Mouse (Mus musculus): ENCODE measurements around the gene Mcu. TPM values are rescaled to one million over a fixed set of nuclear protein-coding genes. Genes with fewer than 3 reads are reported as not detected.

The Mcu gene
- 18.3 and 19.5 TPM in 2 replicates for polyA plus RNA-seq (2015; fragmentation: Nextera tagmentation; extraction: Ambion mirVana)

DNA sequence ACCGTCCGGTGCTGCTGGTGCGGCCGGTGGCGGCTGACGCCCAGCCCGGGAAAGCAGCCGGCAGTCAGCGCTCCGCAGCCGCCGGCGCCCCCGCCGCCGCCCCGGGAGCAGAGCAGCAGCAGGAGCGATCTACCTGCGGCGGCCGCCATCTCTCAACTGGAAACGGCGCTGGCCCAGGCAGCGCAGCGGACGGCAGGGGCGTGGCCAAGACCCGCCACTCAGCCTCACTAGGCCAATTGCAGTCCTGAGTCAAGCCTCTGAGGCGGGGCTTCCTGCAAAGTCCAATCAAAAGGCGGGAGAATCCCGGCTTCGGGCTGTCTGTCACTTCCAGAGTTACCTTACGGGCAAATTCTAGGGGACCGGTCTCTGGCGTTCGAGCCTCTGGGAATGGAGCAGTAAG lies at the start of gene Mcu:
TSS of gene Mcu (minus strand) at position 171 of the 400 bp plus-strand sequence.
- Histone ChIP-seq H3K27ac (peak within 1 kb of the TSS; percentile 90), H3K9ac (replicated peaks) (peak within 1 kb of the TSS; percentile 95), H3K27me3 (peaks cover 7% of the 10 kb centered on the region), H3K4me1 (replicated peaks) (peaks cover 24% of the 10 kb centered on the region), H3K9me3 (no peaks in the 10 kb centered on the region), H3K36me3 (no peaks in the 10 kb centered on the region), H3K4me3 (replicated peaks) (peak within 1 kb of the TSS; percentile 85), H3K4me2 (replicated peaks) (peak within 1 kb of the TSS; percentile 85)
- under 1% methylated on average over 29 of the region's 36 CpGs for WGBS
- ATAC-seq: peak; percentile 100

DNA sequence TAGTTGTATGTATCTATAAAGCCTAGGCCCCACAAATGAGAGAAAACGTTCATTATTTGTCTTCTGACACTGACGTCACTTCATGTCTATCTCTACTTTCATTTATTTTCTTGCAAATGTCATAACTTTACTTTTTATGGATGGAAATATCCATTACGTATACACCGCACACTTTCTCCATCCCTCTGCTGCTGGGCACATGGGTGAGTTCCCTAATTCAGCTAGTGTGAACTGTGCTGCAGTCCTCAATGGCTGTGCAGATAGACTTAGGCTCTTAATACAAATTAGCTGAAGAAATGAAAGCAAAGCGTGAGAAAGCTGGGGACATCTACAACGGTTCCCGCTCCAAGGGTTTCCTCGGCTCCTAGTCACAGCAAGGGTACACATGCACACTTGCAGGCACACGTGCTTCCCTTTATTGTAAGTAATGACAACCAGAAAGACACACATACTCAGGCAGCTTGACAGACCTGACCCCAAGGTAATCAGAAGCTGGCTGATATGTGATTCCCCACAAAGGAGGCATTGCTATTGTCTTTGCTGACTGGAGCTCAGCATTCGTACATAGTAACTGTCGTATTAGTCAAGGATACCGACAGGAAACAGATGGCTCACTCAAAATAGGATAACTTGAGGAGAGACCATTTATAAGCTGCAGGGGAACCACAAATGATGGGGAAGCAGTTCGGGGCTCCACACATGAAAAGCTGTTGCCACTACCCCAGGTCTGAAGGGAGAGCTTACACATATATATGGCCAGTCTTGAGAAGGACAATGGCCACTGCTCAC lies 49.2 kb upstream of the Mcu start:
- Histone ChIP-seq H3K4me3 (replicated peaks) (no peak overlapping the region), H3K4me2 (replicated peaks) (no peak overlapping the region), H3K4me1 (replicated peaks) (peaks cover 3% of the 10 kb centered on the region; the same call in 1 of the 2 replicates), H3K9ac (replicated peaks) (no peak overlapping the region), H3K27ac (no peak overlapping the region), H3K27me3 (no peaks in the 10 kb centered on the region), H3K9me3 (no peaks in the 10 kb centered on the region), H3K36me3 (no peaks in the 10 kb centered on the region)
- no peak for ATAC-seq
- 82% methylated on average over 13 of the region's 13 CpGs for WGBS

DNA sequence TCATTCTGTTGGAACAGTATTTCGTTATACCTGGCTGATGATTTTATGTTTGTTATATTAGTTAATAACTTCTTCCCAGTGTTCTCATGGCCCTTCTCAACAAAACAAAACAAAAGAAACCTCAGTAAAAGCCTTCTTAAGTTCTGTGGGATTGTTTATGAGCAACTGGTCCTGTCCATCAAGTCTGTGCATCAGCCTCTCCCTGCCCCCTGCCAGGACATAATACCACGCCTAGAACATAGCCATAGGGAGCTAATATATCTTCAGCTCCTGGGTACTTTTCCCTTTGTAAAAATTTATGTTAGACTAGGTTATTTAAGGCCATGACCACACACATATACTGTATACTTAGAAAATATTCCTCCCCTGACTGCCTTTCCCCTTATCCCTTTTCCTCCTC lies 48.3 kb upstream of the Mcu start:
- peaks cover 3% of the 10 kb centered on the region; the same call in 1 of the 2 replicates for H3K4me1 ChIP-seq (replicated peaks)
- ATAC-seq: no peak
- H3K27me3 ChIP-seq: no peaks in the 10 kb centered on the region
- H3K9me3 ChIP-seq: peaks cover 4% of the 10 kb centered on the region; the same call in 1 of the 2 replicates
- H3K4me3 ChIP-seq (replicated peaks): no peak overlapping the region
- no peak overlapping the region for H3K4me2 ChIP-seq (replicated peaks)
- 75% methylated on average over 2 of the region's 2 CpGs for WGBS
- no peaks in the 10 kb centered on the region for H3K36me3 ChIP-seq
- no peak overlapping the region for H3K27ac ChIP-seq
- H3K9ac ChIP-seq (replicated peaks): no peak overlapping the region

DNA sequence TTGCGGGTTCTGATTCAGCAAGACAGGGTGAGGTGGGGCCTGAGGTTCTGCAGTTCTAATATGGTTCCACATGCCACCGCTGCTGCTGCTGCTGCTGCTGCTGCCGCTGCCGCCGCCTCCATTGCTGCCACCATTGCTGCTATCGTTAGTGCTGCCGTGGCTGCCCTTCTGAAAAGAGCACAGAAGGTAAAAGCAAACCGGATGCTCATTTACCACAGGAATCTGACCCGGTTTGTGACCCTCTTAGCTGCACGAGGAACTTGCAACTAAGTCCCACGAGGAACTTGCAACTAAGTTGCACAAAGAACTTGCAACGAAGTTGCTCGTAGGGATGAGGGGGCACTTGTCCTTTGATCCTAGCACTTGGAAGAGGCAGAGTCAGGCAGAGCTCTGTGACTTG lies 40.3 kb upstream of the Mcu start:
- peaks cover 4% of the 10 kb centered on the region; the same call in 1 of the 2 replicates for H3K9me3 ChIP-seq
- no peak for ATAC-seq
- no peak overlapping the region for H3K4me3 ChIP-seq (replicated peaks)
- no peaks in the 10 kb centered on the region for H3K27me3 ChIP-seq
- no peak overlapping the region for H3K9ac ChIP-seq (replicated peaks)
- WGBS: 82% methylated on average over 13 of the region's 13 CpGs
- H3K4me2 ChIP-seq (replicated peaks): no peak overlapping the region
- H3K27ac ChIP-seq: no peak overlapping the region
- H3K4me1 ChIP-seq (replicated peaks): no peaks in the 10 kb centered on the region
- H3K36me3 ChIP-seq: no peaks in the 10 kb centered on the region

GRCm38 (mm10) chr10:59646821-59647378 lies 30.4 kb upstream of the Mcu start:
- WGBS: 84% methylated on average over 5 of the region's 5 CpGs
- Histone ChIP-seq H3K27ac (no peak overlapping the region), H3K36me3 (no peaks in the 10 kb centered on the region), H3K4me3 (replicated peaks) (no peak overlapping the region), H3K27me3 (no peaks in the 10 kb centered on the region), H3K9me3 (no peaks in the 10 kb centered on the region; the same call in 1 of the 2 replicates), H3K4me2 (replicated peaks) (no peak overlapping the region), H3K4me1 (replicated peaks) (no peaks in the 10 kb centered on the region), H3K9ac (replicated peaks) (no peak overlapping the region)
- ATAC-seq: no peak

DNA sequence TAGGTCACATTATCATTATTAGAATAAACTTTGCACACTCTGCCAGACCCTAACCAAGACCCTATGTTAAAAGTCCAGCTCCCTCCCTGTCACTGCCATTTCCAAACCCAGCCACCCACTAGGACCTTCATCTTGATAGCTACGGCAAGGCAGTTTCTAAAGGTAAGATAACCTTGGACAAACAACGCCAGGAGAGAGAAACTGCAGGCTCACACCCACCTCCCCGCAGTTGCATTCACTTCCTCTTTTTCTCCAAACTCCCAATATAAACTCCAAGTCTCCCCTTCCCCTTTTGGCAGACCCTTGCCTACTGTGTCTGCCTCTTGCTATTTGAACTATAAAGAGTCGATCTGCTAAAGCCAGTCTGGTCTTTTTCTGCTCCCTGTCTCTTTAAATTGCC lies 28.7 kb upstream of the Mcu start:
- ATAC-seq: no peak
- no peak overlapping the region for H3K9ac ChIP-seq (replicated peaks)
- WGBS: 89% methylated on average over 4 of the region's 4 CpGs

DNA sequence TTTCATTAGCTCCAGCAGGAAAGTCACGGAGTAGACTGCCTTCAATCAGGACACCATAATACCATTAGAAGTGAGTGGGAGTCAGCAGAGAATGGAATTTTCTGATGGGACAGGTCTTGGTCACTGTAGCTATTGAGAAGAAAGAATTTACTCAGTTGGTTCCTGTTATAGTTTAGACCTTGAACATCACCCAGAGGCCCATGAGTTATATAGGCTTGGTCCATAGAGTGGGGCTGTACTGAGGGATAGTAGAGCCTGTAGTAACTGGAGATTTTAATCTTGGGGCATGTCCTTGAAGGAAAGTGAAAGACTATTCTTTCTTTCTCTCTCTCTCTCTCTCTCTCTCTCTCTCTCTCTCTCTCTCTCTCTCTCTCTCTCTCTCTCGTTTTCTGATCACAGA lies 28.2 kb upstream of the Mcu start:
- Histone ChIP-seq H3K36me3 (no peaks in the 10 kb centered on the region), H3K27ac (no peak overlapping the region), H3K4me2 (replicated peaks) (no peak overlapping the region), H3K27me3 (no peaks in the 10 kb centered on the region), H3K9me3 (no peaks in the 10 kb centered on the region), H3K4me3 (replicated peaks) (no peak overlapping the region), H3K9ac (replicated peaks) (no peak overlapping the region), H3K4me1 (replicated peaks) (no peaks in the 10 kb centered on the region)
- 79% methylated on average over 2 of the region's 2 CpGs for WGBS
- ATAC-seq: no peak

More for the DNA sequence above, 28.7 kb upstream of the Mcu start:
- H3K4me2 ChIP-seq (replicated peaks): no peak overlapping the region
- H3K27ac ChIP-seq: no peak overlapping the region
- no peaks in the 10 kb centered on the region for H3K27me3 ChIP-seq
- H3K4me1 ChIP-seq (replicated peaks): no peaks in the 10 kb centered on the region
- H3K36me3 ChIP-seq: no peaks in the 10 kb centered on the region
- H3K9me3 ChIP-seq: no peaks in the 10 kb centered on the region; the same call in 1 of the 2 replicates
- no peak overlapping the region for H3K4me3 ChIP-seq (replicated peaks)

GRCm38 (mm10) chr10:59643645-59644044 lies 27.2 kb upstream of the Mcu start:
- Histone ChIP-seq H3K27me3 (no peaks in the 10 kb centered on the region), H3K27ac (no peak overlapping the region), H3K9ac (replicated peaks) (no peak overlapping the region), H3K36me3 (no peaks in the 10 kb centered on the region), H3K9me3 (no peaks in the 10 kb centered on the region), H3K4me2 (replicated peaks) (no peak overlapping the region), H3K4me1 (replicated peaks) (0 out of 2 replicates have a peak, but pooled peaks cover 2% of the 10 kb centered on the region), H3K4me3 (replicated peaks) (no peak overlapping the region)
- 85% methylated on average over 9 of the region's 9 CpGs for WGBS
- no peak for ATAC-seq

- 81% methylated on average over 8 of the region's 8 CpGs for WGBS
- Histone ChIP-seq H3K27ac (no peak overlapping the region), H3K4me2 (replicated peaks) (no peak overlapping the region), H3K9me3 (no peaks in the 10 kb centered on the region), H3K4me1 (replicated peaks) (0 out of 2 replicates have a peak, but pooled peaks cover 5% of the 10 kb centered on the region), H3K36me3 (no peaks in the 10 kb centered on the region), H3K27me3 (no peaks in the 10 kb centered on the region), H3K4me3 (replicated peaks) (no peak overlapping the region), H3K9ac (replicated peaks) (no peak overlapping the region)
- no peak for ATAC-seq
Observed at GRCm38 (mm10) chr10:59642659-59643377, 26.3 kb upstream of the Mcu start.

- Histone ChIP-seq H3K4me1 (replicated peaks) (0 out of 2 replicates have a peak, but pooled peaks cover 8% of the 10 kb centered on the region), H3K27ac (no peak overlapping the region), H3K4me3 (replicated peaks) (no peak overlapping the region), H3K9ac (replicated peaks) (no peak overlapping the region), H3K4me2 (replicated peaks) (no peak overlapping the region), H3K27me3 (peaks cover 8% of the 10 kb centered on the region; the same call in 1 of the 2 replicates), H3K36me3 (no peaks in the 10 kb centered on the region), H3K9me3 (no peaks in the 10 kb centered on the region)
- no peak for ATAC-seq
- 68% methylated on average over 6 of the region's 6 CpGs for WGBS
Observed at GRCm38 (mm10) chr10:59638576-59638975, 22.1 kb upstream of the Mcu start.

- no peak overlapping the region for H3K4me3 ChIP-seq (replicated peaks)
- H3K36me3 ChIP-seq: no peaks in the 10 kb centered on the region
- no peak overlapping the region for H3K9ac ChIP-seq (replicated peaks)
- 85% methylated on average over 7 of the region's 7 CpGs for WGBS
- ATAC-seq: no peak
- no peak overlapping the region for H3K4me2 ChIP-seq (replicated peaks)
- no peak overlapping the region for H3K27ac ChIP-seq
- 0 out of 2 replicates have a peak, but pooled peaks cover 2% of the 10 kb centered on the region for H3K9me3 ChIP-seq
- peaks cover 8% of the 10 kb centered on the region; the same call in 1 of the 2 replicates for H3K27me3 ChIP-seq
- 0 out of 2 replicates have a peak, but pooled peaks cover 8% of the 10 kb centered on the region for H3K4me1 ChIP-seq (replicated peaks)
Observed at GRCm38 (mm10) chr10:59637596-59638124, 21.2 kb upstream of the Mcu start.
